ENCODE assay signal across 26 mouse cellular contexts in the genomic region with DNA sequence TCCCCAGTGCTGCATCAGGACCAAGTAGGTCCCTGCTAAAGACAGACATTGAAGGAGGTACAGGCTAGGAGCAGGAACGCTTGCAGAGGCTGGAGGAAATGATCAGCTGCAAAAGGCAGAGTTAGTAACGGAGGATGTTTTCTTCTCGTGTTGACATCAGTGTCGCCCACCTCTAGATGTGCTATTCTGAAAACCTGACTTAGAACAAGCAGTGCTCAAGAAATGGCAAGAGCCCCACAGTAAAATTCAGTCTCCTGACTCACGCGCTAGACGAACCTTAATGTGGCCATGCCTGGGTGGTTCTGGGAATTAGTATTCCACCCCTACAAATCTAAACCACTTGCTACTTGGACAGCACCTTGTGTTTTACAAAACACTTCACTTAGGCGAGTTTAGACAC.
DNase-seq lines count a peak whose midpoint lies in the region; ATAC-seq and TF ChIP-seq lines count a peak whose summit lies in the region.
"Had no signal": no experiment of that assay in that cellular context is flagged by ENCODE, and none has a peak within 500 bp of the region (broad histone marks: within the 10 kb centered on the region; RNA-seq: fewer than 3 reads in every experiment).

No protein-coding gene starts in this region.

- no peaks in the 10 kb centered on the region; the same call in 1 of the 2 replicates for H3K79me2 ChIP-seq in liver, adult 2 months (ENCODE audit: control insufficient read depth, insufficient read depth, low read length)

- H3K27ac ChIP-seq in liver, adult 2 months (replicated peaks; ENCODE audit: insufficient read depth, low read depth, low read length), result 0 out of 2 replicates have a peak overlapping the region, but pooled peaks have one; percentile 8
- no peak overlapping the region for H3K27ac ChIP-seq in liver, embryonic 11.5 days (ENCODE audit: low read depth, low read length)
- no peak overlapping the region for H3K27ac ChIP-seq in limb, embryonic 10.5 days
- H3K27ac ChIP-seq in neural tube, embryonic 15.5 days (replicated peaks), result no peak overlapping the region
- H3K27ac ChIP-seq: embryonic facial prominence, embryonic 13.5 days; forebrain, embryonic 13.5 days; heart, embryonic 15.5 days; hindbrain, embryonic 14.5 days; limb, embryonic 15.5 days; stomach, embryonic 15.5 days had no signal

- no peak for TF ChIP-seq POLR2A in liver, adult 2 months (IDR thresholded peaks at IDR 0.05; ENCODE audit: extremely low read depth, insufficient read depth, low read length)

- no peak overlapping the region for H3K9ac ChIP-seq in liver, adult 2 months (ENCODE audit: low read depth, low read length)
- H3K9ac ChIP-seq in liver, embryonic 11.5 days (ENCODE audit: low read depth, low read length), result no peak overlapping the region
- H3K9ac ChIP-seq in neural tube, embryonic 15.5 days (replicated peaks), result no peak overlapping the region
- H3K9ac ChIP-seq: embryonic facial prominence, embryonic 13.5 days; forebrain, embryonic 13.5 days; heart, embryonic 15.5 days; hindbrain, embryonic 14.5 days; limb, embryonic 15.5 days; stomach, embryonic 15.5 days had no signal

- ATAC-seq in frontal cortex, adult (ENCODE audit: low TSS enrichment), result peak; percentile 89
- ATAC-seq in liver, embryonic 11.5 days (replicated peaks; ENCODE audit: low FRiP score), result no peak
- no peak for ATAC-seq in neural tube, embryonic 15.5 days (ENCODE audit: low FRiP score)
- ATAC-seq: activated CD4-positive, CD25-positive, alpha-beta regulatory T cell, adult 4 months; forebrain, embryonic 13.5 days; inflammation-experienced regulatory T-cells, adult 6 months had no signal

- WGBS in liver, adult 2 months, result 97% methylated on average over 8 of the region's 8 CpGs
- WGBS in liver, embryonic 11.5 days, result 79% methylated on average over 8 of the region's 8 CpGs
- 88% methylated on average over 8 of the region's 8 CpGs for WGBS in limb, embryonic 10.5 days
- WGBS in neural tube, embryonic 15.5 days, result 78% methylated on average over 8 of the region's 8 CpGs

- no peaks in the 10 kb centered on the region for H3K27me3 ChIP-seq in liver, adult 2 months (ENCODE audit: control insufficient read depth, insufficient read depth, low read length)
- H3K27me3 ChIP-seq in liver, embryonic 11.5 days (replicated peaks; ENCODE audit: control insufficient read depth, insufficient read depth, low read length), result no peaks in the 10 kb centered on the region
- no peaks in the 10 kb centered on the region for H3K27me3 ChIP-seq in limb, embryonic 10.5 days (ENCODE audit: low read depth, poor library complexity, severe bottlenecking)
- H3K27me3 ChIP-seq in neural tube, embryonic 15.5 days (replicated peaks), result no peaks in the 10 kb centered on the region
- H3K27me3 ChIP-seq: embryonic facial prominence, embryonic 13.5 days; forebrain, embryonic 13.5 days; heart, embryonic 15.5 days; limb, embryonic 15.5 days; stomach, embryonic 15.5 days had no signal

- no peak for TF ChIP-seq CTCF in liver, adult 2 months (IDR thresholded peaks at IDR 0.05; ENCODE audit: low read depth, low read length)

- H3K36me3 ChIP-seq in liver, adult 2 months (ENCODE audit: control insufficient read depth, insufficient read depth, low read length), result no peaks in the 10 kb centered on the region
- H3K36me3 ChIP-seq in liver, embryonic 11.5 days (ENCODE audit: control insufficient read depth, insufficient read depth, low read length), result no peaks in the 10 kb centered on the region
- no peaks in the 10 kb centered on the region for H3K36me3 ChIP-seq in limb, embryonic 10.5 days
- H3K36me3 ChIP-seq in neural tube, embryonic 15.5 days, result no peaks in the 10 kb centered on the region
- H3K36me3 ChIP-seq: heart, embryonic 15.5 days; limb, embryonic 15.5 days; stomach, embryonic 15.5 days had no signal

- H3K4me2 ChIP-seq in liver, embryonic 11.5 days, result no peak overlapping the region
- H3K4me2 ChIP-seq in neural tube, embryonic 15.5 days, result no peak overlapping the region
- H3K4me2 ChIP-seq: embryonic facial prominence, embryonic 13.5 days; forebrain, embryonic 13.5 days; heart, embryonic 15.5 days; hindbrain, embryonic 14.5 days; limb, embryonic 15.5 days; stomach, embryonic 15.5 days had no signal

- intact Hi-C loops in left cerebral cortex, postnatal 25 days (cut with DNase I), result loop anchor here (2.0 to 10.0 kb wide), 2 partner anchors 53 to 219 kb away; no protein-coding TSS in a partner anchor

- peaks cover 22% of the 10 kb centered on the region for H3K4me1 ChIP-seq in liver, adult 2 months (ENCODE audit: control insufficient read depth, insufficient read depth, low read length)
- H3K4me1 ChIP-seq in liver, embryonic 11.5 days (replicated peaks; ENCODE audit: control insufficient read depth, insufficient read depth, low read length), result no peaks in the 10 kb centered on the region; the same call in 1 of the 2 replicates
- peaks cover 9% of the 10 kb centered on the region for H3K4me1 ChIP-seq in limb, embryonic 10.5 days
- no peaks in the 10 kb centered on the region for H3K4me1 ChIP-seq in neural tube, embryonic 15.5 days
- H3K4me1 ChIP-seq: forebrain, embryonic 13.5 days; heart, embryonic 15.5 days; stomach, embryonic 15.5 days had no signal

- no peaks in the 10 kb centered on the region for H3K9me3 ChIP-seq in liver, embryonic 11.5 days (ENCODE audit: control insufficient read depth, low read length)
- H3K9me3 ChIP-seq in limb, embryonic 10.5 days (replicated peaks), result no peaks in the 10 kb centered on the region
- no peaks in the 10 kb centered on the region for H3K9me3 ChIP-seq in neural tube, embryonic 15.5 days (replicated peaks)
- H3K9me3 ChIP-seq: embryonic facial prominence, embryonic 13.5 days; forebrain, embryonic 13.5 days; heart, embryonic 15.5 days; limb, embryonic 15.5 days; stomach, embryonic 15.5 days had no signal

- no peak for DNase-seq in frontal cortex, postnatal 10 days (ENCODE audit: low spot score in 2 of 2)
- no peak for DNase-seq in liver, adult 2 months (ENCODE audit: extremely low read depth, low read depth, low spot score)
- no peak for DNase-seq in liver, embryonic 11.5 days (ENCODE audit: low spot score)
- DNase-seq in frontal cortex, adult 2 months (ENCODE audit: extremely low spot score in 1 of 2, low spot score in 1 of 2), result peak; percentile 27 to 69
- peak; percentile 34 to 92 for DNase-seq in left cerebral cortex, postnatal 25 days (ENCODE audit: low spot score in 2 of 2)
- DNase-seq in limb, embryonic 10.5 days (ENCODE audit: low spot score), result no peak
- DNase-seq: adrenal gland, adult 8-10 months; cerebellum, adult 2 months; cerebellum, postnatal 25 days; embryo, embryonic 11 days; gastrocnemius, postnatal 36 days; heart, postnatal 36 days; kidney, adult 18-20 months; kidney, postnatal 10 days; lung, postnatal 4 days; thymus, adult 2 months had no signal

- no peak overlapping the region for H3K4me3 ChIP-seq in liver, adult 2 months (ENCODE audit: insufficient read depth, low read depth, low read length)
- H3K4me3 ChIP-seq in liver, embryonic 11.5 days (ENCODE audit: low read depth, low read length), result no peak overlapping the region
- H3K4me3 ChIP-seq in limb, embryonic 10.5 days, result no peak overlapping the region
- H3K4me3 ChIP-seq in neural tube, embryonic 15.5 days (replicated peaks), result no peak overlapping the region
- H3K4me3 ChIP-seq: embryonic facial prominence, embryonic 13.5 days; forebrain, embryonic 13.5 days; heart, embryonic 15.5 days; limb, embryonic 15.5 days; stomach, embryonic 15.5 days had no signal

Comparison
In these comparisons a context has a peak if more than half of its experiments do, and no peak if none do; other contexts are left out.
1. DNase-seq: peak in frontal cortex, adult 2 months (2 of 2) and left cerebral cortex, postnatal 25 days (2 of 2); none in frontal cortex, postnatal 10 days (0 of 2), liver, adult 2 months (single experiment), liver, embryonic 11.5 days (single experiment) and limb, embryonic 10.5 days (single experiment).